Mouse (Mus musculus) adrenal gland, postnatal 0 days (tissue): ENCODE measurements around the gene Tcerg1l. TPM values are rescaled to one million over a fixed set of nuclear protein-coding genes. Genes with fewer than 3 reads are reported as not detected.

Experiments used
- polyA plus RNA-seq: library from polyadenylated mRNA; unstranded; fragments of >200 nt; fragmentation: Nextera tagmentation; extraction: Ambion mirVana; gene quantifications from 2 replicates; pipeline ENCODE4 v1.2.1, GENCODE M21; 2015

The Tcerg1l gene
- 1.2 and 1.5 TPM in 2 replicates for polyA plus RNA-seq

GRCm38 (mm10) chr7:138397485-138398181 lies at the start of gene Tcerg1l:
Gene Tcerg1l, minus strand, starts transcription at chr7:138397730.

